Mouse (Mus musculus): ENCODE results near the gene Yipf2. TPM values are rescaled to one million over a fixed set of nuclear protein-coding genes. Genes with fewer than 3 reads are reported as not detected.
A peak's percentile ranks its signal among the peaks of the same experiment; 100 is the strongest.
"Not testable (repeated sequence)": the region's sequence is repeated elsewhere in the genome, so short reads cannot be mapped to it uniquely, and the experiment has no call there.

The Yipf2 gene
- total RNA-seq, 1 experiment from 2014 or later = 12.4 TPM

- peak; percentile 43 to 54 for ATAC-seq (replicated peaks in 1 of 2; ENCODE audit: insufficient read depth in 1 of 2, low FRiP score in 2 of 2, low TSS enrichment in 1 of 2, low read depth in 1 of 2, poor library complexity in 2 of 2, severe bottlenecking in 2 of 2)
Observed at GRCm38 (mm10) chr9:21545351-21545915, 47.2 kb downstream of the Yipf2 start.

- not testable (repeated sequence) for ATAC-seq (replicated peaks in 1 of 2; ENCODE audit: insufficient read depth in 1 of 2, low FRiP score in 2 of 2, low TSS enrichment in 1 of 2, low read depth in 1 of 2, poor library complexity in 2 of 2, severe bottlenecking in 2 of 2)
Observed at GRCm38 (mm10) chr9:21542001-21542400, 50.6 kb downstream of the Yipf2 start.

- ATAC-seq (replicated peaks in 1 of 2; ENCODE audit: insufficient read depth in 1 of 2, low FRiP score in 2 of 2, low TSS enrichment in 1 of 2, low read depth in 1 of 2, poor library complexity in 2 of 2, severe bottlenecking in 2 of 2) = peak in 1 of 2 experiments; percentile 42; a peak in 1 of 4 replicates
Observed at GRCm38 (mm10) chr9:21539981-21540753, 52.5 kb downstream of the Yipf2 start.

Other genes starting within 250 kb of the Yipf2 start
- gene Ilf3, start 225.0 kb downstream of the Yipf2 start, total RNA-seq (2017) = 98.6 and 163 TPM in 2 replicates
- 19.3 and 23.4 TPM in 2 replicates for gene Qtrt1, start 181.0 kb downstream of the Yipf2 start, total RNA-seq (2017)
- gene Dnm2, start 167.9 kb downstream of the Yipf2 start, total RNA-seq (2017) = 80.9 and 87.0 TPM in 2 replicates
- gene Tmed1, start 82.6 kb downstream of the Yipf2 start, total RNA-seq (2017) = 9.7 and 18.0 TPM in 2 replicates
- gene AB124611, start 66.7 kb downstream of the Yipf2 start, total RNA-seq (2017) = 11.5 and 19.4 TPM in 2 replicates
- gene Carm1, start 45.9 kb downstream of the Yipf2 start, total RNA-seq (2017) = 21.0 and 26.5 TPM in 2 replicates
- gene Timm29, start 106 bp downstream of the Yipf2 start, total RNA-seq (2017) = 35.6 and 52.2 TPM in 2 replicates
- gene Smarca4, start 23.3 kb upstream of the Yipf2 start, total RNA-seq (2017) = 70.1 and 86.5 TPM in 2 replicates
- gene Ldlr, start 130.7 kb upstream of the Yipf2 start, total RNA-seq (2017) = 22.2 and 22.4 TPM in 2 replicates
- gene Spc24, start 167.5 kb upstream of the Yipf2 start, total RNA-seq (2017) = 79.7 and 117 TPM in 2 replicates
- gene Kank2, start 205.9 kb upstream of the Yipf2 start, total RNA-seq (2017) = 3.9 and 4.3 TPM in 2 replicates
- not detected in 2 replicates for gene Angptl8, start 242.7 kb upstream of the Yipf2 start, total RNA-seq (2017)

Data from hematopoietic stem cell, adult 5-6 weeks (primary cell).